ENCODE assay signal across 22 mouse cellular contexts in genomic region chr7:136058319-136058718, GRCm38 (mm10).
DNase-seq lines count a peak whose midpoint lies in the region; ATAC-seq and TF ChIP-seq lines count a peak whose summit lies in the region.
"Had no signal": no experiment of that assay in that cellular context is flagged by ENCODE, and none has a peak within 500 bp of the region (broad histone marks: within the 10 kb centered on the region; RNA-seq: fewer than 3 reads in every experiment).

No protein-coding gene starts in this region.

- no peak for TF ChIP-seq CTCF in lung, embryonic 14.5 days (IDR thresholded peaks at IDR 0.05; ENCODE audit: low read depth)
- TF ChIP-seq CTCF in layer of hippocampus, adult 2 months (conservative IDR thresholded peaks at IDR 0.05): no peak

- H3K4me1 ChIP-seq in lung, embryonic 14.5 days (ENCODE audit: insufficient read depth): peaks cover 10% of the 10 kb centered on the region
- peaks cover 12% of the 10 kb centered on the region for H3K4me1 ChIP-seq in midbrain, embryonic 16.5 days (ENCODE audit: control insufficient read depth, insufficient read depth, low read length)
- peaks cover 48% of the 10 kb centered on the region for H3K4me1 ChIP-seq in midbrain, embryonic 10.5 days
- peaks cover 34% of the 10 kb centered on the region for H3K4me1 ChIP-seq in embryonic facial prominence, embryonic 15.5 days
- peaks cover 40% of the 10 kb centered on the region for H3K4me1 ChIP-seq in limb, embryonic 15.5 days

- DNase-seq in lung, embryonic 14.5 days: no peak
- no peak for DNase-seq in lung, postnatal 4 days
- no peak for DNase-seq in midbrain, embryonic 10.5 days (ENCODE audit: low spot score)
- no peak for DNase-seq in layer of hippocampus, adult 2 months (ENCODE audit: low spot score in 2 of 2)
- DNase-seq in adrenal gland, postnatal 4 days (ENCODE audit: low spot score in 2 of 2): no peak
- DNase-seq: adrenal gland, adult 2 months; cerebellum, adult 2 months; cerebellum, postnatal 25 days; gastrocnemius, postnatal 14 days; heart, adult 18-20 months; heart, postnatal 14 days; kidney, adult 9 months; kidney, postnatal 14 days had no signal

- ATAC-seq in lung, embryonic 14.5 days (ENCODE audit: insufficient read depth): peak; percentile 45
- ATAC-seq in midbrain, embryonic 16.5 days: no peak
- ATAC-seq in embryonic facial prominence, embryonic 15.5 days (ENCODE audit: insufficient number of reproducible peaks, low FRiP score, low TSS enrichment, low read depth): no peak
- 0 out of 2 replicates have a peak, but pooled peaks have one; percentile 36 for ATAC-seq in limb, embryonic 15.5 days (ENCODE audit: insufficient number of reproducible peaks, low FRiP score, low TSS enrichment, low read depth)
- ATAC-seq: forebrain, embryonic 16.5 days; hindbrain, embryonic 16.5 days; intestine, embryonic 16.5 days had no signal

- H3K9ac ChIP-seq in lung, embryonic 14.5 days: no peak overlapping the region
- no peak overlapping the region for H3K9ac ChIP-seq in midbrain, embryonic 16.5 days (ENCODE audit: low read depth, low read length)
- no peak overlapping the region for H3K9ac ChIP-seq in embryonic facial prominence, embryonic 15.5 days
- no peak overlapping the region for H3K9ac ChIP-seq in limb, embryonic 15.5 days
- H3K9ac ChIP-seq: heart, embryonic 13.5 days; midbrain, embryonic 12.5 days had no signal

- 12% methylated on average over 5 of the region's 5 CpGs for WGBS in lung, embryonic 14.5 days
- WGBS in midbrain, embryonic 16.5 days: 55% methylated on average over 5 of the region's 5 CpGs
- whole genome bisulfite sequencing in midbrain, embryonic 10.5 days: 87% methylated on average over 5 of the region's 5 CpGs
- WGBS in embryonic facial prominence, embryonic 15.5 days: 29% methylated on average over 5 of the region's 5 CpGs
- WGBS in limb, embryonic 15.5 days: 18% methylated on average over 5 of the region's 5 CpGs

- H3K9me3 ChIP-seq in lung, embryonic 14.5 days (ENCODE audit: low read depth, low read length): no peaks in the 10 kb centered on the region
- no peaks in the 10 kb centered on the region for H3K9me3 ChIP-seq in midbrain, embryonic 16.5 days (replicated peaks; ENCODE audit: control insufficient read depth, low read length, poor library complexity, severe bottlenecking)
- H3K9me3 ChIP-seq in midbrain, embryonic 10.5 days (replicated peaks): no peaks in the 10 kb centered on the region
- no peaks in the 10 kb centered on the region for H3K9me3 ChIP-seq in embryonic facial prominence, embryonic 15.5 days (replicated peaks)
- no peaks in the 10 kb centered on the region for H3K9me3 ChIP-seq in limb, embryonic 15.5 days
- H3K9me3 ChIP-seq: forebrain, embryonic 10.5 days; heart, embryonic 13.5 days; midbrain, embryonic 12.5 days had no signal

- H3K36me3 ChIP-seq in lung, embryonic 14.5 days (ENCODE audit: insufficient read depth): no peaks in the 10 kb centered on the region
- no peaks in the 10 kb centered on the region for H3K36me3 ChIP-seq in midbrain, embryonic 16.5 days (ENCODE audit: control insufficient read depth, insufficient read depth, low read length)
- no peaks in the 10 kb centered on the region for H3K36me3 ChIP-seq in midbrain, embryonic 10.5 days
- H3K36me3 ChIP-seq in embryonic facial prominence, embryonic 15.5 days: no peaks in the 10 kb centered on the region
- no peaks in the 10 kb centered on the region for H3K36me3 ChIP-seq in limb, embryonic 15.5 days
- H3K36me3 ChIP-seq: forebrain, embryonic 10.5 days; heart, embryonic 13.5 days; midbrain, embryonic 12.5 days had no signal

- no peak overlapping the region for H3K27ac ChIP-seq in lung, embryonic 14.5 days (ENCODE audit: low read depth)
- H3K27ac ChIP-seq in midbrain, embryonic 16.5 days (ENCODE audit: low read length): peak overlapping the region; percentile 12; the same call in 1 of the 2 replicates
- H3K27ac ChIP-seq in midbrain, embryonic 10.5 days (replicated peaks): no peak overlapping the region
- H3K27ac ChIP-seq in embryonic facial prominence, embryonic 15.5 days (replicated peaks): 0 out of 2 replicates have a peak overlapping the region, but pooled peaks have one; percentile 13
- H3K27ac ChIP-seq in limb, embryonic 15.5 days: peak overlapping the region; percentile 76
- H3K27ac ChIP-seq in layer of hippocampus, adult 2 months: no peak overlapping the region
- H3K27ac ChIP-seq: forebrain, embryonic 10.5 days; midbrain, embryonic 12.5 days had no signal

- no peak overlapping the region for H3K4me3 ChIP-seq in lung, embryonic 14.5 days (ENCODE audit: low read depth, low read length)
- H3K4me3 ChIP-seq in midbrain, embryonic 16.5 days (ENCODE audit: low read depth, low read length): no peak overlapping the region
- H3K4me3 ChIP-seq in midbrain, embryonic 10.5 days: no peak overlapping the region
- no peak overlapping the region for H3K4me3 ChIP-seq in embryonic facial prominence, embryonic 15.5 days (replicated peaks)
- H3K4me3 ChIP-seq in limb, embryonic 15.5 days: no peak overlapping the region
- H3K4me3 ChIP-seq in layer of hippocampus, adult 2 months: no peak overlapping the region
- H3K4me3 ChIP-seq: forebrain, embryonic 10.5 days; heart, embryonic 13.5 days; midbrain, embryonic 12.5 days had no signal

- H3K27me3 ChIP-seq in lung, embryonic 14.5 days (ENCODE audit: insufficient read depth, low read length): no peaks in the 10 kb centered on the region
- H3K27me3 ChIP-seq in midbrain, embryonic 16.5 days (ENCODE audit: control insufficient read depth, insufficient read depth, low read depth, low read length): peaks cover 2% of the 10 kb centered on the region; the same call in 1 of the 2 replicates
- no peaks in the 10 kb centered on the region for H3K27me3 ChIP-seq in midbrain, embryonic 10.5 days (ENCODE audit: low read depth, poor library complexity, severe bottlenecking)
- peaks cover 8% of the 10 kb centered on the region for H3K27me3 ChIP-seq in embryonic facial prominence, embryonic 15.5 days
- H3K27me3 ChIP-seq in limb, embryonic 15.5 days: 0 out of 2 replicates have a peak, but pooled peaks cover 13% of the 10 kb centered on the region
- H3K27me3 ChIP-seq: heart, embryonic 13.5 days had no signal

- H3K4me2 ChIP-seq in lung, embryonic 14.5 days: no peak overlapping the region
- H3K4me2 ChIP-seq in midbrain, embryonic 16.5 days (ENCODE audit: low read length): no peak overlapping the region
- H3K4me2 ChIP-seq in embryonic facial prominence, embryonic 15.5 days (replicated peaks): no peak overlapping the region
- no peak overlapping the region for H3K4me2 ChIP-seq in limb, embryonic 15.5 days
- H3K4me2 ChIP-seq: heart, embryonic 13.5 days; midbrain, embryonic 12.5 days had no signal

Comparison
In these comparisons a context has a peak if more than half of its experiments do, and no peak if none do; other contexts are left out.
1. H3K27ac ChIP-seq: peak in midbrain, embryonic 16.5 days (single experiment), embryonic facial prominence, embryonic 15.5 days (single experiment) and limb, embryonic 15.5 days (single experiment); none in lung, embryonic 14.5 days (single experiment), midbrain, embryonic 10.5 days (single experiment) and layer of hippocampus, adult 2 months (single experiment).
2. ATAC-seq: peak in lung, embryonic 14.5 days (single experiment) and limb, embryonic 15.5 days (single experiment); none in midbrain, embryonic 16.5 days (single experiment) and embryonic facial prominence, embryonic 15.5 days (single experiment).